Mouse (Mus musculus): ENCODE measurements at regions not wholly inside any gene's neighbourhood (a gene's known extent, or its start where the extent isn't known, plus 50 kb on each side); places are given as distances from the start of the nearest gene placed in this dataset.

- TF ChIP-seq GATA1 (IDR thresholded peaks at IDR 0.05; ENCODE audit: borderline replicate concordance, low read length) (no peak), FLI1 (IDR thresholded peaks at IDR 0.05; ENCODE audit: low read length) (no peak)
Observed at GRCm38 (mm10) chr9:122571001-122571400, 176.1 kb upstream of the Topaz1 start.

All from megakaryocyte, embryonic 14.5 days (primary cell).